Mouse (Mus musculus) ES-E14 (cell line): Measurements from ENCODE around the gene Zmym2. TPM values are rescaled to one million over a fixed set of nuclear protein-coding genes. Genes with fewer than 3 reads are reported as not detected.
"Not testable (repeated sequence)": the region's sequence is repeated elsewhere in the genome, so short reads cannot be mapped to it uniquely, and the experiment has no call there.

Source experiments
- DNase-seq: peaks from one replicate; pipeline ENCODE4 v3.0.0-alpha.2; 2013; ENCODE audit warnings: low read depth, low spot score
- H3K27ac ChIP-seq: 2 replicates; pipeline ENCODE4 v1.5.1; 2012; ENCODE audit warnings: low read depth, mild to moderate bottlenecking, low read length, moderate library complexity, mixed read lengths; ENCODE audit not compliant: poor library complexity, insufficient read depth, severe bottlenecking
- H3K36me3 ChIP-seq: 2 replicates; pipeline ENCODE4 v1.6.1; 2012; ENCODE audit warnings: mild to moderate bottlenecking, low read length, moderate library complexity, mixed read lengths; ENCODE audit not compliant: control insufficient read depth, poor library complexity, insufficient read depth, severe bottlenecking
- H3K4me1 ChIP-seq, 2 experiments: fragments of 150-350 bp in 1 of 2; sonication (generic) in 1 of 2; 2 replicates each; pipeline ENCODE4 v1.6.1; 2012; ENCODE audit warnings: low read length in 2 of 2, mild to moderate bottlenecking in 1 of 2, mixed read lengths in 1 of 2; ENCODE audit not compliant: control insufficient read depth in 2 of 2, insufficient read depth in 2 of 2, poor library complexity in 1 of 2
- H3K4me3 ChIP-seq, 2 experiments: fragments of 150-350 bp in 1 of 2; sonication (generic) in 1 of 2; 2 replicates each; pipeline ENCODE4 v1.5.1; 2012; ENCODE audit warnings: low read length in 2 of 2, low read depth in 1 of 2, mild to moderate bottlenecking in 1 of 2, mixed read lengths in 1 of 2; ENCODE audit not compliant: insufficient read depth in 1 of 2, poor library complexity in 1 of 2, severe bottlenecking in 1 of 2
- H3K9ac ChIP-seq: 2 replicates; pipeline ENCODE4 v1.6.1; 2012; ENCODE audit warnings: low read depth, mild to moderate bottlenecking, low read length, mixed read lengths; ENCODE audit not compliant: poor library complexity, insufficient read depth, severe bottlenecking
- H3K9me3 ChIP-seq: fragments of 150-350 bp; sonication (generic); 2 replicates; pipeline ENCODE4 v1.6.1; 2012; ENCODE audit warnings: low read depth, mild to moderate bottlenecking, low read length; ENCODE audit not compliant: control insufficient read depth, insufficient read depth
- CHD2 ChIP-seq: IDR thresholded peaks from 2 replicates; pipeline ENCODE4 v1.6.1; 2014; ENCODE audit warnings: mild to moderate bottlenecking, low read depth, low read length, inconsistent platforms
- HCFC1 ChIP-seq: IDR thresholded peaks from 2 replicates; pipeline ENCODE4 v1.6.1; 2012; ENCODE audit warnings: low read length, inconsistent platforms, borderline replicate concordance; ENCODE audit not compliant: insufficient read depth
- MAFK ChIP-seq: IDR thresholded peaks from 2 replicates; pipeline ENCODE4 v1.6.1; 2014; ENCODE audit warnings: mild to moderate bottlenecking, low read depth, low read length, inconsistent platforms; ENCODE audit not compliant: insufficient read depth
- ZC3H11A ChIP-seq: IDR thresholded peaks from 2 replicates; pipeline ENCODE4 v1.6.1; 2012; ENCODE audit warnings: low read depth, mild to moderate bottlenecking, inconsistent platforms, low read length, borderline replicate concordance
- ZNF384 ChIP-seq: IDR thresholded peaks from 2 replicates; pipeline ENCODE4 v1.6.1; 2012; ENCODE audit warnings: low read depth, low read length, inconsistent platforms
- in situ Hi-C, 2 experiments: fragments of 600-800 bp; cut with MboI; formaldehyde crosslinking; loops; one replicate each; pipeline ENCODE4 v1.15.1; 2025; ENCODE audit warnings: low sequenced_read_pairs in 2 of 2, inconsistent platforms in 1 of 2; ENCODE audit not compliant: unreplicated experiment in 2 of 2
- total RNA-seq: library from RNA; depleted of rRNA; stranded (reverse); fragments of 300-350 nt; gene quantifications from 2 replicates; pipeline ENCODE4 v1.2.3, GENCODE M21; 2012

The Zmym2 gene
- total RNA-seq, 1 experiment = 18.4 TPM

DNA sequence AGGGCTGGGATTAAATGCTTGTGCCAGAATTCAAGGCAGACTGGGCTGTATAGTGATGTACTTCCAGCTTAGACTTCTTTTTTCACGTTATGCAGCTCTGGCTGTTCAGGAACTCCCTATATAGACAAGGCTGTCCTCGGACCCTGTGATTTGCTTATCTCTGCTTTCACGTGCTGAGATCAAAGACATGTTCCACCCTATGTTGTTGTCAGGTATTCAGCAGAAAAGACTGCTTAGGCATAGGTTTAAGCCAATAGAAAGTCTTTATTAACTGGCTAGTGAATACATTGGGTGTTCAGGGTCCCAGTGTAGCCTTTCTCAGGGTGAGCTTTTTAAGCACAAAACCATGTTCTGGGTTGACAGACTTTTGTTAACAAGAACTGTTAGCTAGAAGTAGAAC, 5.2 kb upstream of the Zmym2 start:
- Histone ChIP-seq H3K27ac (no peak overlapping the region), H3K9me3 (no peaks in the 10 kb centered on the region), H3K36me3 (no peaks in the 10 kb centered on the region), H3K4me1 (no peaks in the 10 kb centered on the region), H3K4me3 (no peak overlapping the region), H3K9ac (no peak overlapping the region)
- TF ChIP-seq MAFK (no peak), CHD2 (no peak), ZC3H11A (no peak), ZNF384 (no peak), HCFC1 (no peak)
- DNase-seq = no peak
- in situ Hi-C loops = no loop called here

DNA sequence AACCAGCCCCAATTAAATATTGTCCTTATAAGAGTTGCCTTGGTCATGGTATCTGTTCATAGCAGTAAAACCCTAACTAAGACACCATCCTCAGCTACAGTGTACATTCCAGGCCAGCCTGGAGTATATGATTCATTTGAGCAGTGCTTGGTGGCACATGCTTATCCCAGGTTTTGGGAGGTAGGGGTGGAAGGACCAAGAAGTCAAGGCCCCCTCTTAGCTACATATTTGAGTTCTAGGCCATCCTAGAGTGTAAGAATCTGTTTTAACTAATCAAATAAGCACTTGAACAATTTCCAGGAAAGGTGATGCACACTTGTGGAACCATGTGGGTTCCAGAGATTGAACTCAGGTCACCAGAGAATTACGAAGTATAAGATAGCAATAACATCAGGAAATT, 3.0 kb upstream of the Zmym2 start:
- Histone ChIP-seq H3K9ac (no peak overlapping the region), H3K27ac (no peak overlapping the region), H3K4me3 (no peak overlapping the region), H3K36me3 (no peaks in the 10 kb centered on the region), H3K9me3 (no peaks in the 10 kb centered on the region), H3K4me1 (peaks cover 0 to 1% of the 10 kb centered on the region in 2 experiments; a peak in 2 of 4 replicates)
- no peak for DNase-seq
- in situ Hi-C loops = no loop called here
- no peak for TF ChIP-seq HCFC1
- TF ChIP-seq ZC3H11A = no peak
- TF ChIP-seq MAFK = no peak
- TF ChIP-seq ZNF384 = no peak
- no peak for TF ChIP-seq CHD2

DNA sequence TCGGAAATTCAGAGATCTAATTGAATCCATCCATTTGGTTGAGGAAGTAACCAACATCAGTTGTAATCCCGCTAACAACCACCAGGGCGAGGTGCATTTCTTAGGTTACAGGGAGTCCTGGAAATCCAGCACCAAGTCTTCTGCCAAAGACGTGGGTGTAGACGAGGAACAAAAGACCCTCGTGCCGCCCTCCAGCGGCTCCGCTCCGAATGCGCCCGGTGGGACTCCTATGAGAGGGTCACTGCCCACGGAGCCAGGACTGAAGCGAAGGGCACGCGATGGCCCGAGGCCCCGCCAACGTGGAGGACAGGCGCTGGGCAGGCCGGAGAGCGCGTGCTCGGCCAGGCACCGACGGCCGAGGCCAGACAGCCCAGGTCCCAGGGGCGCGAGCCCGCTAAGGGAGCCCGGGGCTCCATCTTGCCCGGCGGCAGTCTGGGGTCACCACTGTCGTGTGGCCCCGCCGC, 1.1 kb upstream of the Zmym2 start:
- peak; percentile 92 for DNase-seq
- TF ChIP-seq ZNF384 = no peak
- TF ChIP-seq ZC3H11A = no peak
- no peak for TF ChIP-seq CHD2
- no peak for TF ChIP-seq MAFK
- no peak for TF ChIP-seq HCFC1

DNA sequence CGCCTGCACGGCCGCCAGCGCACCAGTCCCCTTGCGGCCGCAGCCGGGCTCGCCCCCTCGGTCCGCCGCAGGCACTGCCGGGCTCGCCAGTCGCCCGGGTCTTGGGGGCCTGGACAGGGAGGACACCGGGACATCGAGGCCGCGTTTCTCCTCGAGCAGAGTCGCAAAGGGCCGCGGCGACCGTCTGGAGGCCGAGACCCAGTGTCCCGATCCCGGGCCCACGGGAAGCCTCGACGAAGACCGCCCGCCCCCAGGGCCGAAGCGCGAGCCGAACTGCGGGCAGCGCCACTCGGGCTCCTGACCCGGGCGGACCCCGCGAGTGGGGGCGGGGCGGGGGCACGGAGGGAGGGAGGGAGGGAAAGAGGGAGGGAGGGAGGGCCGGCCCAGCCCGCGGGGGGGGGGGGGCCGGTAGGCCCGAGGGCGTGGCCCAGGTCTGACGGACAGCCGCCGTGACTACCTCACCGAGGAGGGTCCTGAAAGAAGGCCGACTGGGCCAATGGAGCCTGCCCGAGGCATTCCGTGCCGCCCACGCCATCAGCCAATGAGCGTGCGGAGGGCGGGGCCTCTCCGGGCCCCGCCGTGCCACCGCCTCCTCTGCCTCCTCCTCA, 363 bp upstream of the Zmym2 start:
- H3K4me1 ChIP-seq, H3K9me3 ChIP-seq, H3K36me3 ChIP-seq, DNase-seq, in situ Hi-C loops: not testable (repeated sequence)
- Histone ChIP-seq H3K9ac (peak overlapping the region; percentile 92), H3K4me3 (peak overlapping the region; percentile 88 to 92), H3K27ac (peak overlapping the region; percentile 83)

More for the DNA sequence above, 1.1 kb upstream of the Zmym2 start:
- Histone ChIP-seq H3K4me1 (peaks cover 0 to 2% of the 10 kb centered on the region in 2 experiments; a peak in 2 of 4 replicates), H3K4me3 (peak overlapping the region; percentile 88 to 92), H3K36me3 (peaks cover 5% of the 10 kb centered on the region; the same call in 1 of the 2 replicates), H3K27ac (peak overlapping the region; percentile 83), H3K9ac (peak overlapping the region; percentile 92), H3K9me3 (no peaks in the 10 kb centered on the region)
- in situ Hi-C loops = no loop called here

DNA sequence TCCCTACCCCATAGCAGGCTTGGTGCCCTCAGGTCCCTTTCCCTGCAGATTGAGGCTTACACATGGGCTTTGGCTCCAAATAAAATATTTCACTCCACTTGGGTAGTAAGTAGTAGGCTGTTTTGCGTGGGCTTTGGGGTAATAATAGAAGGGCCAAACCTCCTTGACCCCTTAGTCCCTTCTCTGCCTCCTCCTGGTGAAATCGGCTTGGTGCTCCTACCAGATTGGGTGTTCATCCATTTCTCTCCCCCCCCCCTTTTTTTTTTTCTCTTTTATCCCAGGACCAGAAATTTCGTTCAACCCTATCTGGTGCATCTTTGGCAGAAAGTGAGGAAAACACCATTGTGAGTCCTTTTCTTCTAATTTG, 1.0 kb downstream of the Zmym2 start:
- peak overlapping the region; percentile 91; the same call in 1 of the 2 replicates for H3K27ac ChIP-seq
- no peaks in the 10 kb centered on the region for H3K9me3 ChIP-seq
- peak overlapping the region; percentile 95 for H3K9ac ChIP-seq
- peaks cover 7% of the 10 kb centered on the region for H3K36me3 ChIP-seq
- in situ Hi-C loops = no loop called here
- H3K4me3 ChIP-seq = peak overlapping the region; percentile 90 to 95
- peaks cover 0 to 2% of the 10 kb centered on the region in 2 experiments; a peak in 2 of 4 replicates for H3K4me1 ChIP-seq
- TF ChIP-seq MAFK (no peak), ZC3H11A (no peak), CHD2 (no peak), HCFC1 (no peak), ZNF384 (no peak)
- DNase-seq = no peak
